ENCODE assay signal across 19 mouse cellular contexts in genomic region chr5:120167787-120168325, GRCm38 (mm10). TPM values are rescaled to one million over a fixed set of nuclear protein-coding genes. Genes with fewer than 3 reads are reported as not detected.
A peak's percentile ranks its signal among the peaks of the same experiment; 100 is the strongest.
DNase-seq lines count a peak whose midpoint lies in the region; ATAC-seq and TF ChIP-seq lines count a peak whose summit lies in the region.
"Had no signal": no experiment of that assay in that cellular context is flagged by ENCODE, and none has a peak within 500 bp of the region (broad histone marks: within the 10 kb centered on the region; RNA-seq: fewer than 3 reads in every experiment).

No protein-coding gene starts in this region.

- TF ChIP-seq POLR2A in cerebellum, adult 2 months (IDR thresholded peaks at IDR 0.05; ENCODE audit: borderline replicate concordance, insufficient read depth, low read length), result no peak

- H3K36me3 ChIP-seq in hindbrain, embryonic 13.5 days, result no peaks in the 10 kb centered on the region
- H3K36me3 ChIP-seq in hindbrain, embryonic 10.5 days, result no peaks in the 10 kb centered on the region
- no peaks in the 10 kb centered on the region for H3K36me3 ChIP-seq in kidney, embryonic 15.5 days
- H3K36me3 ChIP-seq: heart, embryonic 13.5 days had no signal

- H3K9ac ChIP-seq in hindbrain, embryonic 13.5 days, result peak overlapping the region; percentile 39; the same call in 1 of the 2 replicates
- no peak overlapping the region for H3K9ac ChIP-seq in kidney, embryonic 15.5 days
- H3K9ac ChIP-seq: heart, embryonic 13.5 days; hindbrain, embryonic 14.5 days had no signal

- no peak overlapping the region for H3K4me3 ChIP-seq in hindbrain, embryonic 13.5 days
- no peak overlapping the region for H3K4me3 ChIP-seq in hindbrain, embryonic 10.5 days
- no peak overlapping the region for H3K4me3 ChIP-seq in cerebellum, adult 2 months (replicated peaks; ENCODE audit: insufficient read depth, low read depth, low read length)
- no peak overlapping the region for H3K4me3 ChIP-seq in kidney, embryonic 15.5 days (replicated peaks)
- H3K4me3 ChIP-seq: embryonic facial prominence, embryonic 10.5 days; erythroblast, embryonic 14.5 days; heart, embryonic 13.5 days had no signal

- DNase-seq in hindbrain, embryonic 10.5 days (ENCODE audit: low spot score), result no peak
- peak; percentile 93 for DNase-seq in brain, adult 2 months (ENCODE audit: low read depth, low spot score)
- DNase-seq in cerebellum, adult 2 months, result peak; percentile 90 to 95
- DNase-seq in urinary bladder, postnatal 14 days (ENCODE audit: low spot score), result no peak
- DNase-seq: gastrocnemius, postnatal 25 days; kidney, postnatal 25 days; liver; lung, adult 2 months; midbrain, embryonic 14.5 days had no signal

- H3K4me2 ChIP-seq in hindbrain, embryonic 13.5 days, result no peak overlapping the region
- H3K4me2 ChIP-seq in kidney, embryonic 15.5 days, result no peak overlapping the region
- H3K4me2 ChIP-seq: heart, embryonic 13.5 days; hindbrain, embryonic 14.5 days had no signal

- no peak for TF ChIP-seq CTCF in cerebellum, adult 2 months (IDR thresholded peaks at IDR 0.05; ENCODE audit: borderline replicate concordance, insufficient read depth, low read depth, low read length)

- H3K4me1 ChIP-seq in hindbrain, embryonic 13.5 days (replicated peaks), result peaks cover 44% of the 10 kb centered on the region
- H3K4me1 ChIP-seq in hindbrain, embryonic 10.5 days (replicated peaks), result peaks cover 41% of the 10 kb centered on the region
- peaks cover 47% of the 10 kb centered on the region for H3K4me1 ChIP-seq in cerebellum, adult 2 months (ENCODE audit: control insufficient read depth, insufficient read depth, low read length)
- peaks cover 41% of the 10 kb centered on the region for H3K4me1 ChIP-seq in kidney, embryonic 15.5 days

- no peaks in the 10 kb centered on the region for H3K27me3 ChIP-seq in hindbrain, embryonic 13.5 days
- H3K27me3 ChIP-seq in hindbrain, embryonic 10.5 days (ENCODE audit: insufficient read depth, poor library complexity, severe bottlenecking), result 0 out of 2 replicates have a peak, but pooled peaks cover 6% of the 10 kb centered on the region
- no peaks in the 10 kb centered on the region for H3K27me3 ChIP-seq in cerebellum, adult 2 months (ENCODE audit: control insufficient read depth, insufficient read depth, low read length)
- H3K27me3 ChIP-seq in kidney, embryonic 15.5 days, result no peaks in the 10 kb centered on the region
- H3K27me3 ChIP-seq: heart, embryonic 13.5 days had no signal

- no peak for ATAC-seq in hindbrain, embryonic 13.5 days (ENCODE audit: low FRiP score)
- peak; percentile 25; the same call in 1 of the 2 replicates for ATAC-seq in granulocyte monocyte progenitor cell, adult 5-6 weeks (replicated peaks; ENCODE audit: poor library complexity, severe bottlenecking)
- no peak for ATAC-seq in kidney, embryonic 15.5 days (replicated peaks; ENCODE audit: low FRiP score)
- ATAC-seq: intestine, postnatal 0 days had no signal

- 0 out of 2 replicates have a peak overlapping the region, but pooled peaks have one; percentile 40 for H3K27ac ChIP-seq in hindbrain, embryonic 13.5 days
- no peak overlapping the region for H3K27ac ChIP-seq in hindbrain, embryonic 10.5 days
- H3K27ac ChIP-seq in cerebellum, adult 2 months (ENCODE audit: insufficient read depth, low read length), result no peak overlapping the region
- no peak overlapping the region for H3K27ac ChIP-seq in kidney, embryonic 15.5 days
- H3K27ac ChIP-seq: embryonic facial prominence, embryonic 10.5 days; heart, embryonic 13.5 days; hindbrain, embryonic 14.5 days; macrophage had no signal

- no peaks in the 10 kb centered on the region for H3K9me3 ChIP-seq in hindbrain, embryonic 13.5 days
- H3K9me3 ChIP-seq in hindbrain, embryonic 10.5 days, result no peaks in the 10 kb centered on the region
- no peaks in the 10 kb centered on the region for H3K9me3 ChIP-seq in kidney, embryonic 15.5 days (replicated peaks)
- H3K9me3 ChIP-seq: embryonic facial prominence, embryonic 10.5 days; G1E; heart, embryonic 13.5 days had no signal

- WGBS in hindbrain, embryonic 13.5 days, result 77% methylated on average over 13 of the region's 13 CpGs
- WGBS in hindbrain, embryonic 10.5 days, result 85% methylated on average over 13 of the region's 13 CpGs
- 15% methylated on average over 13 of the region's 13 CpGs for WGBS in cerebellum, adult 2 months
- WGBS in kidney, embryonic 15.5 days, result 77% methylated on average over 13 of the region's 13 CpGs

RNA-seq across cellular contexts. Expression of gene Rbm19, which starts 51.6 kb away (rescaled TPM):
- polyA plus RNA-seq in hindbrain, embryonic 13.5 days (2015; fragmentation: Nextera tagmentation; extraction: Ambion mirVana), result 16.2 and 18.1 TPM in 2 replicates
- polyA plus RNA-seq in hindbrain, embryonic 10.5 days (2016; fragmentation: Nextera tagmentation; extraction: Ambion mirVana), result 27.6 and 31.9 TPM in 2 replicates
- 13.8 and 15.3 TPM in 2 replicates for polyA plus RNA-seq in cerebellum, adult 2 months (2012; rRNA removed)
- 18.3 and 20.7 TPM in 2 replicates for total RNA-seq in granulocyte monocyte progenitor cell, adult 5-6 weeks (2014; fragmentation: Nextera tagmentation)
- total RNA-seq in granulocyte monocyte progenitor cell, adult 5-6 weeks (2017), result 24.6 and 31.1 TPM in 2 replicates
- 25.0 and 25.9 TPM in 2 replicates for polyA plus RNA-seq in kidney, embryonic 15.5 days (2015; fragmentation: Nextera tagmentation; extraction: Ambion mirVana)

Comparison
In these comparisons a context has a peak if more than half of its experiments do, and no peak if none do; other contexts are left out.
1. DNase-seq: peak in brain, adult 2 months (single experiment) and cerebellum, adult 2 months (2 of 2); none in hindbrain, embryonic 10.5 days (single experiment) and urinary bladder, postnatal 14 days (single experiment).